Comparison of ENCODE assay signal across 25 mouse cellular contexts in genomic region chr16:59573961-59574360, GRCm38 (mm10). TPM values are rescaled to one million over a fixed set of nuclear protein-coding genes. Genes with fewer than 3 reads are reported as not detected.
DNase-seq lines count a peak whose midpoint lies in the region; ATAC-seq and TF ChIP-seq lines count a peak whose summit lies in the region.
"Had no signal": no experiment of that assay in that cellular context is flagged by ENCODE, and none has a peak within 500 bp of the region (broad histone marks: within the 10 kb centered on the region; RNA-seq: fewer than 3 reads in every experiment).

No protein-coding gene starts in this region.

- peaks cover 29% of the 10 kb centered on the region for H3K36me3 ChIP-seq in heart, embryonic 14.5 days (ENCODE audit: control insufficient read depth, insufficient read depth, low read length)
- no peaks in the 10 kb centered on the region for H3K36me3 ChIP-seq in kidney, postnatal 0 days (ENCODE audit: insufficient read depth, low read length)
- H3K36me3 ChIP-seq in kidney, embryonic 14.5 days (ENCODE audit: control insufficient read depth, insufficient read depth, low read length) = 0 out of 2 replicates have a peak, but pooled peaks cover 2% of the 10 kb centered on the region
- H3K36me3 ChIP-seq: embryonic facial prominence, embryonic 12.5 days; embryonic facial prominence, embryonic 15.5 days had no signal

- 82% methylated on average over 11 of the region's 11 CpGs for WGBS in heart, embryonic 14.5 days
- WGBS in kidney, postnatal 0 days = 37% methylated on average over 11 of the region's 11 CpGs
- 49% methylated on average over 11 of the region's 11 CpGs for WGBS in kidney, embryonic 14.5 days

- ATAC-seq in heart, embryonic 14.5 days (ENCODE audit: insufficient number of reproducible peaks, insufficient read depth, low FRiP score, low read depth) = no peak
- no peak for ATAC-seq in kidney, postnatal 0 days (replicated peaks; ENCODE audit: low FRiP score, low read depth)
- ATAC-seq in kidney, embryonic 14.5 days (ENCODE audit: low FRiP score, low TSS enrichment) = no peak
- ATAC-seq: CD4-positive, CD25-positive, alpha-beta regulatory T cell, adult 4 months; forebrain, embryonic 14.5 days; forebrain, postnatal 0 days; hindbrain, postnatal 0 days; inflammation-experienced regulatory T-cells, adult 6 months; intestine, embryonic 16.5 days had no signal

- 0 out of 2 replicates have a peak overlapping the region, but pooled peaks have one; percentile 10 for H3K9ac ChIP-seq in heart, embryonic 14.5 days (ENCODE audit: low read length)
- H3K9ac ChIP-seq in kidney, postnatal 0 days (ENCODE audit: low read depth, low read length) = no peak overlapping the region
- H3K9ac ChIP-seq in kidney, embryonic 14.5 days (ENCODE audit: low read depth, low read length) = no peak overlapping the region
- H3K9ac ChIP-seq: embryonic facial prominence, embryonic 12.5 days; embryonic facial prominence, embryonic 15.5 days; forebrain, postnatal 0 days; heart, embryonic 13.5 days; hindbrain, embryonic 14.5 days had no signal

- no peak for TF ChIP-seq CTCF in kidney, postnatal 0 days (IDR thresholded peaks at IDR 0.05; ENCODE audit: low read depth)

- intact Hi-C loops in heart, postnatal 14 days (cut with DNase I) = no loop called here

- H3K4me3 ChIP-seq in heart, embryonic 14.5 days (ENCODE audit: control insufficient read depth in 1 of 2, insufficient read depth in 1 of 2, low read depth in 1 of 2, low read length in 2 of 2) = no peak overlapping the region
- H3K4me3 ChIP-seq in kidney, postnatal 0 days (replicated peaks; ENCODE audit: low read depth, low read length) = no peak overlapping the region
- no peak overlapping the region for H3K4me3 ChIP-seq in kidney, embryonic 14.5 days (ENCODE audit: low read length)
- H3K4me3 ChIP-seq: embryonic facial prominence, embryonic 12.5 days; embryonic facial prominence, embryonic 15.5 days; heart, embryonic 13.5 days had no signal

- no peak overlapping the region for H3K4me2 ChIP-seq in heart, embryonic 14.5 days (ENCODE audit: low read length)
- H3K4me2 ChIP-seq in kidney, postnatal 0 days (ENCODE audit: low read length) = peak overlapping the region; percentile 15; the same call in 1 of the 2 replicates
- H3K4me2 ChIP-seq in kidney, embryonic 14.5 days (replicated peaks; ENCODE audit: low read depth, low read length) = no peak overlapping the region
- H3K4me2 ChIP-seq: embryonic facial prominence, embryonic 12.5 days; embryonic facial prominence, embryonic 15.5 days; heart, embryonic 13.5 days; hindbrain, embryonic 14.5 days had no signal

- no peaks in the 10 kb centered on the region for H3K9me3 ChIP-seq in heart, embryonic 14.5 days (ENCODE audit: control insufficient read depth, low read length)
- no peaks in the 10 kb centered on the region for H3K9me3 ChIP-seq in kidney, postnatal 0 days (replicated peaks; ENCODE audit: low read length)
- H3K9me3 ChIP-seq in kidney, embryonic 14.5 days (ENCODE audit: control insufficient read depth, low read length) = no peaks in the 10 kb centered on the region
- H3K9me3 ChIP-seq: embryonic facial prominence, embryonic 12.5 days; embryonic facial prominence, embryonic 15.5 days; heart, embryonic 13.5 days had no signal

- H3K4me1 ChIP-seq in heart, embryonic 14.5 days (ENCODE audit: control insufficient read depth in 2 of 2, insufficient read depth in 2 of 2, low read length in 2 of 2) = peaks cover 12 to 23% of the 10 kb centered on the region in 2 experiments
- H3K4me1 ChIP-seq in kidney, postnatal 0 days (replicated peaks; ENCODE audit: insufficient read depth, low read length) = no peaks in the 10 kb centered on the region
- H3K4me1 ChIP-seq in kidney, embryonic 14.5 days (ENCODE audit: control insufficient read depth, insufficient read depth, low read length) = 0 out of 2 replicates have a peak, but pooled peaks cover 2% of the 10 kb centered on the region
- H3K4me1 ChIP-seq: embryonic facial prominence, embryonic 12.5 days had no signal

- H3K27me3 ChIP-seq in heart, embryonic 14.5 days (ENCODE audit: control insufficient read depth, insufficient read depth, low read length) = no peaks in the 10 kb centered on the region
- no peaks in the 10 kb centered on the region for H3K27me3 ChIP-seq in kidney, postnatal 0 days (ENCODE audit: insufficient read depth, low read length)
- no peaks in the 10 kb centered on the region for H3K27me3 ChIP-seq in kidney, embryonic 14.5 days (ENCODE audit: control insufficient read depth, insufficient read depth, low read length)
- H3K27me3 ChIP-seq: embryonic facial prominence, embryonic 12.5 days; embryonic facial prominence, embryonic 15.5 days; heart, embryonic 13.5 days had no signal

- no peak overlapping the region for H3K27ac ChIP-seq in heart, embryonic 14.5 days (replicated peaks in 1 of 2; ENCODE audit: control insufficient read depth in 1 of 2, insufficient read depth in 1 of 2, low read depth in 2 of 2, low read length in 2 of 2)
- H3K27ac ChIP-seq in kidney, postnatal 0 days = no peak overlapping the region
- H3K27ac ChIP-seq in kidney, embryonic 14.5 days (ENCODE audit: low read depth, low read length) = no peak overlapping the region
- H3K27ac ChIP-seq: embryonic facial prominence, embryonic 12.5 days; embryonic facial prominence, embryonic 15.5 days; heart, embryonic 13.5 days; hindbrain, embryonic 14.5 days; hindbrain, postnatal 0 days had no signal

- DNase-seq in heart, adult 11 months = peak; percentile 89
- no peak for DNase-seq in heart, postnatal 14 days
- no peak for DNase-seq in heart, adult 8-10 months (ENCODE audit: low spot score)
- DNase-seq in kidney, postnatal 0 days (ENCODE audit: low spot score) = no peak
- DNase-seq: adrenal gland, adult 2 months; adrenal gland, postnatal 14 days; cerebellum, adult 11 months; cerebellum, adult 2 months; cerebellum, adult 9-11 months; cerebellum, postnatal 25 days; forebrain, postnatal 0 days; gastrocnemius, postnatal 10 days; heart, postnatal 10 days; kidney, adult 18-20 months had no signal

RNA-seq across cellular contexts. Expression of gene Crybg3, which starts 26.8 kb away (rescaled TPM):
- total RNA-seq in heart, postnatal 14 days (2021) = 10 to 100 TPM; 64.1 to 67.2 TPM
- 20.5 and 20.9 TPM in 2 replicates for polyA plus RNA-seq in heart, embryonic 14.5 days (2014; fragmentation: Nextera tagmentation; extraction: Ambion mirVana)
- 10 to 100 TPM; 71.6 to 83.9 (median 77.2) TPM for total RNA-seq in heart, adult 8-10 months (2022)
- polyA plus RNA-seq in kidney, postnatal 0 days (2015; fragmentation: Nextera tagmentation; extraction: Ambion mirVana) = 4.2 and 5.4 TPM in 2 replicates
- 11.8 and 12.7 TPM in 2 replicates for polyA plus RNA-seq in kidney, embryonic 14.5 days (2014; fragmentation: Nextera tagmentation; extraction: Ambion mirVana)
